Mouse (Mus musculus) gastrocnemius, adult 2 months (tissue): ENCODE measurements at regions not wholly inside any gene's neighbourhood (a gene's known extent, or its start where the extent isn't known, plus 50 kb on each side); places are given as distances from the start of the nearest gene placed in this dataset.

Experiments used
- DNase-seq: peaks from one replicate; pipeline ENCODE4 v3.0.0; 2022
- H3K27ac ChIP-seq: fragments of 200-600 bp; 2 replicates; pipeline ENCODE4 v1.8.1; 2022; ENCODE audit warnings: mild to moderate bottlenecking
- H3K4me3 ChIP-seq: fragments of 200-600 bp; 2 replicates; pipeline ENCODE4 v1.8.1; 2022; ENCODE audit warnings: mild to moderate bottlenecking, moderate library complexity
- CTCF ChIP-seq: fragments of 200-600 bp; IDR thresholded peaks from 2 replicates; pipeline ENCODE4 v1.8.1; 2022; ENCODE audit warnings: antibody characterized with exemption, mild to moderate bottlenecking, moderate library complexity
- intact Hi-C: fragments of 180-260 bp; cut with DNase I; formaldehyde crosslinking; loops from one replicate; pipeline ENCODE4 v1.15.1; 2025

GRCm38 (mm10) chr19:59395739-59396138 is 50.2 kb upstream of the Pdzd8 start:
- peak; percentile 37 for DNase-seq

GRCm38 (mm10) chr19:59396506-59396905 is 50.9 kb upstream of the Pdzd8 start:
- intact Hi-C loops = no loop called here
- DNase-seq = no peak
- Histone ChIP-seq H3K27ac (no peak overlapping the region), H3K4me3 (no peak overlapping the region)
- no peak for TF ChIP-seq CTCF

More at GRCm38 (mm10) chr19:59395739-59396138, 50.2 kb upstream of the Pdzd8 start:
- Histone ChIP-seq H3K27ac (no peak overlapping the region), H3K4me3 (no peak overlapping the region)
- no peak for TF ChIP-seq CTCF
- intact Hi-C loops = no loop called here

- peak overlapping the region; percentile 62 for H3K27ac ChIP-seq
- peak; percentile 43 for DNase-seq
- intact Hi-C loops = no loop called here
- no peak overlapping the region for H3K4me3 ChIP-seq
- no peak for TF ChIP-seq CTCF
Measured at GRCm38 (mm10) chr19:59399849-59400585, 54.4 kb upstream of the Pdzd8 start.

- DNase-seq = no peak
- intact Hi-C loops = no loop called here
- TF ChIP-seq CTCF = no peak
- H3K27ac ChIP-seq = no peak overlapping the region
- H3K4me3 ChIP-seq = no peak overlapping the region
Measured at GRCm38 (mm10) chr19:59401304-59401703, 55.7 kb upstream of the Pdzd8 start.

GRCm38 (mm10) chr19:59402097-59402496 is 56.1 kb upstream of the Emx2 start:
- no peak overlapping the region for H3K4me3 ChIP-seq
- TF ChIP-seq CTCF = no peak
- intact Hi-C loops = no loop called here
- H3K27ac ChIP-seq = no peak overlapping the region
- no peak for DNase-seq

- no peak for TF ChIP-seq CTCF
- Histone ChIP-seq H3K4me3 (no peak overlapping the region), H3K27ac (no peak overlapping the region)
- DNase-seq = no peak
- intact Hi-C loops = no loop called here
Measured at GRCm38 (mm10) chr19:59404082-59404481, 54.1 kb upstream of the Emx2 start.

- intact Hi-C loops = no loop called here
- TF ChIP-seq CTCF = no peak
- no peak for DNase-seq
- Histone ChIP-seq H3K4me3 (no peak overlapping the region), H3K27ac (no peak overlapping the region)
Measured at GRCm38 (mm10) chr19:59404766-59405165, 53.4 kb upstream of the Emx2 start.

GRCm38 (mm10) chr19:59405616-59406015 is 52.6 kb upstream of the Emx2 start:
- no peak for TF ChIP-seq CTCF
- DNase-seq = no peak
- H3K27ac ChIP-seq = no peak overlapping the region
- intact Hi-C loops = no loop called here
- H3K4me3 ChIP-seq = no peak overlapping the region

- Histone ChIP-seq H3K4me3 (no peak overlapping the region), H3K27ac (no peak overlapping the region)
- no peak for TF ChIP-seq CTCF
- DNase-seq = no peak
- intact Hi-C loops = no loop called here
Measured at GRCm38 (mm10) chr19:59408094-59408493, 50.1 kb upstream of the Emx2 start.
